Mouse (Mus musculus) cerebellum, postnatal 36 days (tissue): Measurements from ENCODE around the gene Trp53rka.
"Not testable (repeated sequence)": the region's sequence is repeated elsewhere in the genome, so short reads cannot be mapped to it uniquely, and the experiment has no call there.

Experiments
- DNase-seq, 2 experiments: peaks; one replicate each; pipeline ENCODE4 v3.0.0; 2021 to 2022; ENCODE audit warnings: mixed read lengths in 2 of 2

Gene Trp53rka

GRCm38 (mm10) chr2:165492648-165493553, at the start of gene Trp53rka:
Trp53rka (minus strand) TSS chr2:165493324.
- DNase-seq: peak; percentile 82 to 84

GRCm38 (mm10) chr2:165540975-165541374, 47.9 kb upstream of the Trp53rka start:
- DNase-seq: no peak

- no peak for DNase-seq
Measured at GRCm38 (mm10) chr2:165533789-165534188, 40.7 kb upstream of the Trp53rka start.

- peak; percentile 59 to 64 for DNase-seq
Measured at GRCm38 (mm10) chr2:165529106-165529505, 36.0 kb upstream of the Trp53rka start.

- peak in 1 of 2 experiments; percentile 25 for DNase-seq
Measured at GRCm38 (mm10) chr2:165525609-165526008, 32.5 kb upstream of the Trp53rka start.

- no peak for DNase-seq
Measured at GRCm38 (mm10) chr2:165515178-165515728, 22.1 kb upstream of the Trp53rka start.

GRCm38 (mm10) chr2:165512870-165513600, 19.9 kb upstream of the Trp53rka start:
- no peak for DNase-seq

- no peak for DNase-seq
Measured at GRCm38 (mm10) chr2:165512426-165512825, 19.3 kb upstream of the Trp53rka start.

GRCm38 (mm10) chr2:165511530-165511929, 18.4 kb upstream of the Trp53rka start:
- DNase-seq: not testable (repeated sequence)

GRCm38 (mm10) chr2:165510914-165511458, 17.9 kb upstream of the Trp53rka start:
- not testable (repeated sequence) for DNase-seq

GRCm38 (mm10) chr2:165510466-165510865, 17.3 kb upstream of the Trp53rka start:
- DNase-seq: no peak

- DNase-seq: no peak
Measured at GRCm38 (mm10) chr2:165509686-165510085, 16.6 kb upstream of the Trp53rka start.

GRCm38 (mm10) chr2:165503259-165504203, 10.4 kb upstream of the Trp53rka start, which contains the start of gene Slc2a10:
Slc2a10 (plus strand) TSS chr2:165503787.
- DNase-seq: no peak

- DNase-seq: no peak
Measured at GRCm38 (mm10) chr2:165498816-165499215, 5.7 kb upstream of the Trp53rka start.

GRCm38 (mm10) chr2:165497706-165498275, 4.7 kb upstream of the Trp53rka start:
- no peak for DNase-seq

- DNase-seq: peak; percentile 17 to 34
Measured at GRCm38 (mm10) chr2:165496251-165496650, 3.1 kb upstream of the Trp53rka start.

GRCm38 (mm10) chr2:165494495-165494894, 1.4 kb upstream of the Trp53rka start:
- no peak for DNase-seq

- DNase-seq: peak; percentile 17 to 41
Measured at GRCm38 (mm10) chr2:165493587-165494210, 575 bp upstream of the Trp53rka start.

- DNase-seq: peak; percentile 65 to 72
Measured at GRCm38 (mm10) chr2:165486881-165487535, 6.1 kb downstream of the Trp53rka start.

GRCm38 (mm10) chr2:165486401-165486800, 6.7 kb downstream of the Trp53rka start:
- no peak for DNase-seq
